Mouse (Mus musculus): ENCODE results near the gene Gpr176. TPM values are rescaled to one million over a fixed set of nuclear protein-coding genes. Genes with fewer than 3 reads are reported as not detected.
A peak's percentile ranks its signal among the peaks of the same experiment; 100 is the strongest.
"Not testable (repeated sequence)": the region's sequence is repeated elsewhere in the genome, so short reads cannot be mapped to it uniquely, and the experiment has no call there.

Gene Gpr176
- total RNA-seq, 2 experiments from 2014 or later = 2.0 to 2.2 TPM

DNA sequence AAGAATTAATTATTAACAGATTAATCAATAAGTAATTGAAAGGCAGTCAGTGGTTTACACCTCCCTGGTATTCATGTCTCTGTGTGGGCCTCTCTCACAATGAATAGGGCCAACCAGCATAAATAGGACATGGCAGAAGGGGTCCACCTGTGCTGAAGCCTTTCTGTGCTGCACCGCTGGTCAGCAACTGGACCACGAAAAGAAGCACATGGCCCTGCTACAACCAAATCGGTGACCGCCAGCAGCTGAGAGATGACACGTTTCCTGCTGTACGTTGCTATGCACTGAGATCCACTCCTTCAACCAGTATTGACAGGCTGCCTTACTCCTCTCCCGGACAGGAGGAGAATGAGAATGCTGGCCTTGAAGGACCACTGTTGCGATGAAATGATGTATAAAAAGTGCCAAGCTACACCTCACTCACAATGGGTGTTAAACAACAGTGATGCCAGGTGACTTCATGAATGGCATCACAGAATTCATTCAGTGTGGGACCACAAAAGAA lies 72.1 kb downstream of the Gpr176 start:
- no peak for DNase-seq

DNA sequence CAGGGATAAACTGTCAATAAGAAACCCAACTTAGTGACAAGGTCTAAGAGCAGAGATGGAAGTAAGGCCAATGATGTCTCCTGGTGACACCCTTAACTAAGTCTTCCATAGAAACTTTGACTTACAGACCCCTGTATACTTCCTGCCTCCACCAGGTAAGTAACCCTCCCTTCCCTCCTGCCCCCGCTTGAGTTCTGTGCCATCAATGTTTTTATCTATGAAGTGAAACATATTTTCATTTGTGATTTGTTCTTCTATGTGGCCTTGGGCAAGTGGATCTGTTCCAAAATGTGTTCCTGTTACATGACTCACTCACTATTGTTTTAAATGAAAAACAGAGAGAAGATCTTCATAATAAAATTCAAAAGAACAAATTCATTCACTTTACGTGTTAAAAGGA lies 73.2 kb downstream of the Gpr176 start:
- DNase-seq = peak; percentile 33

DNA sequence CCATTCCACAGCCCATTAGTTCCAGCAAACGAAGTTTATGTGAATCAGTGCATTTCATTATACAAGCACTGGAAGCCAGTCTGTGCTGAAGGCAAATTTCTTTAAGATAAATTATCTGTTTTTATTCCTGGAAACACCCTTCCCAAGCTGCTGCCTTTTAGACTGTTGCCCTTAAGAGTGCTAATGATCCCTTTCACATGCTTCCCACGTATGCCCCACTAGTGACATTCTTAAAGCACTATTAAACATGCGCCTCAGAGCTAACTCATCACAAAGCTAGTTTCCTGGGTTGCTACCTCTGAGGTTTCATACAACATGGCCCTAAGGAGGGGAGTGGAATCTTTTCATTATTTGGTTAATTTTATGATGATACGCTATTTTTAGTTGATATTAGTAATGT lies 74.6 kb downstream of the Gpr176 start:
- DNase-seq = no peak

DNA sequence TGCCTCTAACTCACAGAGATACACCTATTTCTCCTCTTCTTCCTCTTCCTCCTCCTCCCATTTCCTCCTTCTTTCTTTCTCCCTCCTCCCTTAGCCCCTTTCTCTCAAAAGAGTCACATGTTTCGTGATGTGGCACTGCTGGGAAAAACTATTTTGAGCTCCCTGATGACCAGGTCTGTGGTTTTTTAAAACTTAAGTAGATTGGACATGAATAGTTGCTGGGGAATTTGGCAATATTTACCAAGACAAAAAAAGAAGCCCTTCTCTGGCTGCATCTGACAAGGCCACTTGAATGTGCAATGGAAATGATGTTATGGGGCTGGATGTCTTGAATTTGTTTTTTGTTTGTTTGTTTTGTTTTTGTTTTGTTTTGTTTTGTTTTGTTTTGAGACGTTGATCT lies 75.3 kb downstream of the Gpr176 start:
- DNase-seq = no peak

DNA sequence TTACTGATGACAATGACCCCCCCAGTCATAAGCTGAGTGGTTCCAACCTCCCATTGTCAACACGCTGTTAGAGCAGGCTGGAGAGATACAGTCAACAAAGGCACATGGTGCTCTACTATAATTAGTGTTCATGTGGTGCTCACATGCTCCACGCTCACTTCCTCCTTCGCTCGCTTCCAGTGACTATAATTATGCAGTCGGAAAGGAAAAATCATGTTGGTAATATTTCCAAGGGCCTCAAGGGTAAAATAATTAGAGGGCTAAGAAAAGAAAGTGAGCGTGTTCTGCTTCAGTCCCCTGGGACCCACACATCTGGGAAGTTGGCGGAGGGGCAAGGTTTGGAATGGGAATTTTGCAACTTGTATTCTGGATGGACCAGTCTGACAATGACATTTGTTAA lies 77.7 kb downstream of the Gpr176 start:
- no peak for DNase-seq

DNA sequence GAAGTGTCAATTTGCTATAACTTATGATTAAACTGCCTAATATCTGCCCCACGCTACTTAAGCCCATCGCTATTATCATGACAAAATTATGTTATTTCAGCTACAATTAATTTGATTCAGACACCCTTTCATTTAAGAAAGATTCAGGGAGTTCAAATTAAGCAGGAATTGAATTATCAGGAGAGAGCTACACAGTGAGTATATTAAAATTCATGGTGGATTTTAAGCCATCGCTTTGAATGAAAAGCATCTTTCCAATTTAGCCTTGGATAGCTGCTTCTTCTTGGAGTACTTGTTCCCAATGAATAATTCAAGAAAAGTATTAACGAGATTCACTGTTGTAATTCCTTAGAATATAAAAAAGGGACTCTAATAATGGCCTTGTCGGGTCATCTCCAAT lies 79.6 kb downstream of the Gpr176 start:
- DNase-seq = no peak

DNA sequence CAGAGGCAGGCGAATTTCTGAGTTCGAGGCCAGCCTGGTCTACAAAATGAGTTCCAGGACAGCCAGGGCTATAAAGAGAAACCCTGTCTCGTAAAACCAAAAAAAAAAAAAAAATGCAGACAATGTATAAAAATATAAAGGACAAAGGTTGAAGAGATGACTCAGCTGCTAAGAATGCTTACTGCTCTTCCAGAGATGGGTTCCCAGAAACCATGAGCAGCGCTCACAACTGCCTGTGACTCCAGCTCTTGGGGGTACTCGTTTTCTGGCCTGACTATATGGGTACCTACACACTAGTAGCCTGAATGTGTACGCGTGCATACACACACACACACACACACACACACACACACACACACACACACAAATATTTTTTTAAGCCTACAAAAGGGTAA lies 84.2 kb downstream of the Gpr176 start:
- not testable (repeated sequence) for DNase-seq

DNA sequence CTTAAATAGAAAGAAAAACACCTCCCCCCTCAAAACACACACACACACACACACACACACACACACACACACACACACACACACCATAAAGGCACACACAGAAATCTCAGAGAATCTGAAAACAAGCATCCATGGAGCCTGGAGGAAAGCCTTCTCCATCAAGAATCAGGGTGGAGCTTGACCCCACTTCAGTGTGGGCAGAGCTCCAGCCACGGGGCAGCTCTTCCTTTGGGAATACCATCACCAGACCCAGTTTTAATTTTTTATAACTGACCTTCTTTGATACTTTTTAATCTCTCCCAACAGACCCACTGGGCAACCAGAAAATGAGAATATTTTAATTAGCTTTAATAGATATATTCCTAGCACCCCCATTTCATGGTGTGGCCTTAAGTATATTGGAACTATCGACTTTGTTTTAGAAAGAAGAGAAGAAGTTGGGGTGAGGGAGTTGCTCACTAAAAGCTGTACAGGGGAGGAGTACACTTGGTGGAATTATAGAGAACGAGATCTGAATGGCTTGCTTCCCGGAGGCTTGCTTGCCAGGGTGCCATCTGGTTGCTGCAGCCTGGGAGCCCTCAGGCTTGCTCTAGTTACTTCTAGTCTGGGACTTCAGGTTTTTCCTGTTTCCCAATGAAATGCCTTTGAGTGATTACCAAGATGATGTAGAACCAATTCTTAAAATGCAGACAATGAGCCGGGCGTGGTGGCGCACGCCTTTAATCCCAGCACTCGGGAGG lies 84.7 kb downstream of the Gpr176 start:
- no peak for DNase-seq

DNA sequence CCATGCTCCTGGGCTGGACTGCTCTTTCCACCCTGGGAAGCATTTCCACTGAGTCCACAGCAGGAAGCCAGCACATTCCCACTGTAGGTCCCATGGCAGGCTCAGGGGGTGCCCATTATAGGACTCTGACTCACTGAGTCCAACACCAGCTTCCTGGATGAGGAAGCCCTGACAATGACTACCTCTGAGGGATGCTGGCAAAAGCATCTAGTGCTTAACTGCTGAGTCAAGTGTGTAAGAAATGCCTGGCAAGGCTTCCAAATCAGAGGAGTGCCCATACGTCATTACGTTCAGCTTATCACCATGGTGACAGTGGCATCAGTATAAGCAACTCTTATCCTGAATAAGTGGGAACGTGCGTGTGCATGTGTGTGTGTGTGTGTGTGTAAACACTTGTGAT lies 85.5 kb downstream of the Gpr176 start:
- no peak for DNase-seq

DNA sequence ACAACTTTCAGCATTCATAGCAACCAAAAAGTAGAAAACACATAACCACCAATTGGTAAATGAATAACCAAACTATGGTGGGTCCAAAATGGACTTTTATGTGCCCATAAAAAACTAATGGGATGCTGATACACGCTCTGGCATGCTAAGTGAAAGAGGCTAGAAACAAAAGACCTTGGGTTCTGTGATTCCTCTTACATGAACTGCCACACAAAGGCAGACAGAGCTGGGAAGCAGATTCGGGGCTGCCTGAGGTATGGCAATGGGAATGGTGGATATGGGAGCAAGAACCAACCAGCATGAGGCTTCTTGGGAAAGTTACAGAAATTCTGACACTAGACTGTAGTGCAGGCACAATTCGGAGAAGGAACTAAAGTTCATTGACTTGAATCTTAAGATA lies 90.8 kb downstream of the Gpr176 start:
- DNase-seq = no peak

DNA sequence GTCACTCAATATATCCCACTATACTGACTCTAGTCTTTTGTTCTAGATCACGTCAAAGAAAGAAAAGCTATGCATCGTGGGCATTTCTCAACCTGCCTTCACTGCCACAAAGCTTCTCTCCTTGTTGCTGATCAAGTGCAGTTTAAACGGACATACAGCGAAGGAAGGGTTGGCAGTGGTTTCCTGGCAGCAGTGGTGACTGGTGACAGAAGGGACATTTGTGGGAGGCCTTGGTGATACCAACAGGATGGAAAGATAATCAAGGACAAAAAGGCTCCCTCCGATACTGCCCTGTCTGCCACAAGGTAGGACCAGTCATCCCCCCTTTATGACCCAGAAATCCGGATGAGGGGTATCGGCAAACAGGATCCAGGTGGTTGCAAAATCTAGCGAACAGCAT lies 95.0 kb downstream of the Gpr176 start:
- no peak for DNase-seq

DNA sequence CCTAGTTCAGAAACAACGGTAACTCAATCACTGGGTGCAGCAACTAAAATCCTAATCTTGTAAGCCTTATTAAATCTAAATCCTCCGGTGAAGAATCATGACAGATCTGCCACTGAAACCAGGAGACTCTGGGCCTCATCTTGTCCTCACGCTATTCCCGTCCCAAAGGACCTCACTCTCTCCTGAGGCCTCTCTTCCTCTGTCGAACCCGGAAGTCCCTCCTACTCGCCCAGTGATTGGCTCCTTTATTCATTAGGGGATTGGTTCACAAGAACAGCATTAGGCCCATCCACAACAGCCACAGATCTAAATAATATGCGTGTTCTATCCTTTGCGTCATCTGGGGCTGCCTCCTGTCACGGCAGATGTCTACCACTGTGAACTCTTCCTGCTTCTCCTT lies 101.6 kb downstream of the Gpr176 start:
- no peak for DNase-seq

DNA sequence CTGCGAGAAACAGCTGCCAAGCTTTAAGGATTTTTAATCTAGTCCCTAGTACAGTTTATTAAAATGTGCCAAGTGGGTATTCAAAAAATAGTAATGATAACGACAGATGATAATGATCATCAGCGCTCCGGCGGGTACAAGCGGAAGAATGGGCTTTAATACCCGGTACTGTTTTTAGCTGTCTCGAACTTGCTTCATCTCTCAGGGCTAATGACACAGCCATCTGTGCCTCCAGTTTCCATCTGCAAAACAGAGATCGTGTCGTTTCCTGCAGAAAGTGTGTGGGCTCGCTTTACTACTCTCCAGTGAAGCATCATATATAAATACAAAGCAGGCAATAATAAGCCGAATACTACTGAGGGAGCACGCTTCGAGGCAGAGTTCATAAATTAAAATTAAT lies 103.0 kb downstream of the Gpr176 start:
- DNase-seq = no peak

DNA sequence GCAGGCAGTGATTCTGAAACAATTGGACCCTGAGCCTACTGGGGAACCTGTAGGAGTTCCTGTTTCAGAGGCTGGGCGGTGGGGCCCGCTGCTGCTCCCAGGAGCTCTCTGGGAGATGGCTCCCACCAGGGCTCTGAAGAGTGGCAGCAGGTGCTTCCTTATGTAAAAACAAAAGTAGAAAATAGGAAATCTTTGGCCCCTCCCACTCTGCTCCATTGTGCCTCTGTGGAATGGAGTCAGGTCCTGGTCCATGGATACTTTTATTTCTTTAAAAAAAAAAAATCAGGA lies 109.4 kb downstream of the Gpr176 start:
- no peak for DNase-seq

DNA sequence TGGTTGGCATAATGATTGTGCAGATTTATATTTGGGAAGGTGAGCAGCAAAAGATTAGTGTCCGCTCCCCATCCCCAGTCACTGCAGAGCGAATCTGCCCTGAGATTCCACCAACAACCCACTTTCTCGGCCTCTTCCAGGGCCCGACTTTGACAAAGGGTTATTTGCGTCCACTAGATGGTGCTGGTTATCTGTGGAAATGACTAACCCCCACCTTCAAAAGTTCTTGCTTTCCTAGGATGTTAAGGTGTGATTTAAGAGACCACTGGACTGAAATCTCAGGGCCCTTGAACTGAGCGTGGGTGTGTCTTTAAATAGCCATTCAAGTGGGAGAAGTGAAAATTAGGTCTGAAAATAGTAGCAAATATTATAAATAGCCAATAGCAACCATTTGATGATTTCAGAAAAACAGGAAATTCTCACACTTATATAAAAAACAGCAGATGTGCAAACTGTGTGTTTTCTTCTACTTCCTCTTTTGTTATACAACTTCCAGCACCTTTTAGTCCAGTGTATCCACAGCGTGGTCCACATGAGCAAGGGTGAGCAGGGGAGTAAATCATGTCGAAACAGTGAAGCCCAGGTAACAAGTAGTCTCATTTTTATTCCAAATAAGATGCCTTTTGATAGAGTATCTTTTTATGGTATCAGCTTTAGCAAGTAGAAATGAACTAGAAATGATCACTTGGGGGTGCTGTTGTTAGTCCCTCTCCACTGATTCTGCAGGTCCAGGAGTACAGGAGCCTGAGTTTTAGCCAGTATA lies 109.9 kb downstream of the Gpr176 start:
- DNase-seq = peak; percentile 69

DNA sequence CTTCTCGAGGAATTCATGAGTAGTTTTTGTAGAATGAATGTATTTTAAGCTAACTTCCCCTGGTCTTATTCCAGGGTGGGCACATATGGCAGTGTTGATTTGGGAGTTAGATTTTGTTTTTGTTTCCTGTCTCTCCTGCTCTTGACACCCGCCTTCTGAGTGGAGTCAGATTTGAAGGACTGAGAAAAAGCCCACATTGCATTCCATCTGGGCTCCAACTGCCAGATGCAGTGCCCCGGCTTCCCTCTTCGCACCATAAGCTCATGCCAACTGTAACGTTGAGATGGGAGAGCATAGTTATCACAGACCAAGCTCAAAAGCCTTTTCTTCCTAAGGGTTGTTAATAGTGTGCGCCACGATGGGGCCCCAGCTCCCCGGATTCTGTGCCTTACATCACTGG lies 110.5 kb downstream of the Gpr176 start:
- no peak for DNase-seq

DNA sequence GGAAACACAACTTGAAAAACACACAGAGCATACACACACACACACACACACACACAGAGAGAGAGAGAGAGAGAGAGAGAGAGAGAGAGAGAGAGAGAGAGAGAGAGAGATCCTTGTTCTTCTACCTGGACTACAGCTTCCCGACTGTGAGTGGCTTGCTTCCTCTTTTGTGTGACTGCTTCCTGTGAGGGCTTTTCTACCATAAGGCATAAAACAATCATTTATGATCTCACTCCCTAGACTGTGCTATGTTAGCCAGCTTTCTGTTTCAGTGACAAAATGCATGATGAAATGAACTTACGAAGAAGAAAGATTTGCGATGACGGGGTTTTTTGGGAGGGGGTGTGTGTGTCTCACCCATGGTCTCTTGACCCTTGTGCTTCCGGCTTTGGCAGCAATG lies 113.5 kb downstream of the Gpr176 start:
- no peak for DNase-seq

DNA sequence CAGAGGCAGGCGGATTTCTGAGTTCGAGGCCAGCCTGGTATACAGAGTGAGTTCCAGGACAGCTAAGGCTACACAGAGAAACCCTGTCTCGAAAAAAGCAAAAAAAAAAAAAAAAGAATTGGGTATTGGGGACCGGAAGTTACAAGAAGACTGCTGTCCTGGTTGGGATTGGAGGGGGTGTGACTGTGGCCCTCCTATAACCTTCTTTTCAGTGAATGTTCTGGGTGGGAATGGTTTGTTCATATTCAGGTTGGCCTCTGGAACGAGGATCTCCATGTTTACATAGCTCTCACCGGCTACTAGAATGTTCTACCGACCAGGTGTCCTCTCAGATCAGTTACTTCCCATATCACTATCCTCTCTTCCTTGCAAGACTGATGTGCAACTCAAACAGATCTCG lies 116.1 kb downstream of the Gpr176 start:
- DNase-seq = no peak

DNA sequence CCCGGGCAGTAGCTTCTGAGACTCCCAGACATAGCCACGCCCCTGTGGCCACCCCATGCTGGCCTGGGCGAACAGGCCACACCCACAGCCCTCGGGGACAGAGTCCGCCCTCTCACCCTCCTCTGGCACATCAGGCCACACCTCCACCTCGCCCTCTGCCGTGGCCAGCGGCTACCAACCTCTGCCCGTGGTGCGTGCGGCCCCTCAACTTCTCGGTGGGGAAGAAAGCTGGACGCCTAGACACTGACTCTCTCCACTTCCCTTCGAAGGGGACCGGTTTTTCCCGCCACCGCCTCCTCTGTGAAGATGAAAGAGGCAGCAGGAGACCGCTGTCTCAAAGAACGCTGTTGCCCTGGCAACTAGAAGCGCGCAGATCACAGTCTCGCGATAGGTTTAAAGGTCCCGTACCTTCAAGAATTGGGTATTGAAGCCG lies 116.6 kb downstream of the Gpr176 start, which contains the start of gene Fsip1:
Gene Fsip1, minus strand, starts transcription at position 346 of the 433 bp plus-strand sequence.
- peak; percentile 87 for DNase-seq

DNA sequence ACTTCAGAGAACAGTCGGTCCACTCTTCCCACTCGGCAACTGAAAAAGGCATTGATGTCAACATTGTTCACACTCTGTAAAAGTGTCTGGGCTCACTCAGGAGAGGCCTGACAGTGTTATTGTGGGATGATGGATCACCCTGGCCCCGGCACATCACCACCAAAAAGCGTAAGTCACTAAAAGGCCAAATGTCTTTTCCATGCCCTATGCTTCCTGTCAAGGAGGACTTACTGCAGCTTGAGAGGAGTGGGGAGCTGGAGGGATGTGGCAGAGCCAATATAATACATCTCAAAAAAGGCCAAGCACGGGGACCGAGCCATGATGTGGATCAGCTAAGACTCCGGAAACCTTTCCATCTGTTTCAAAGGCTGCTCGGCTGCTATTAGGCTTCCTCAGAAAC lies 118.7 kb downstream of the Gpr176 start:
- no peak for DNase-seq

DNA sequence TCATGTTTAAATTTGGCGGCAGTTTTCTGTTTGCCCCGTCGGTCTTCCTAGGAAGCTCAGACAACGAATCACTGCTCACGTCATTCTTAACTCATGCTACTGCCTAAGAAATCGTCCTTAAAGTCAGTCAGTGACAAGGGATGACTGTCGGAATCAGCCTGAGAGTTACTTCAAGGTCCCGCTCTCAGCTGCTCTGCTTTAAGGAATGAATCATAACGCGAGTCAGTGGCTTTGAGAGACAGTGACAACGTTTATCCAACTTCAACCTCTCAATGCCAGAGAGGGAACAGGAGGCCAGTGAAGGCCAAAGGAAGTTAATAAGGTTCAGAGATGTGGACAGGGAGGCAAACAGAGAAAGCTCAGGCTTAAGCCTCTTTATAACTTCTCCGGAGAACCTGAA lies 124.3 kb downstream of the Gpr176 start:
- DNase-seq = peak; percentile 25

DNA sequence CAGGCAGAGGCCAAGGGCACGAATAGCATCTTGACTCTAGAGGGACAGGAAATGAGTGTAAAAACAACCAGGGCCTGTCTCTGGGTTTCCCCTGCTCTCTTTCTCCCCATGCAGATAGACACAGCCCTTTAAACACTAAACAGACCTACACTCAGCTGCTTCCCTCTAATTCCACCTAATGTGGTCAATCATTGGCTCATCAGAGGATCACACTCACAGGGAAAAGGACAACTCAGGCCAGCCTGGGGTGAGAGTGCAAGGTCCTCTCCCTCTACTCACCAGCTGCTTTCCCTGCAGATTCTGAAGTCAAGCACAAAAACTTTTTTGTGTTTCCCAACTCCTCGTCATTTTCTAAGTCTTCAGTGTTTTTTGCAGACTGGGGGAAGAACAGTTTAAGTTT lies 125.2 kb downstream of the Gpr176 start:
- DNase-seq = no peak

DNA sequence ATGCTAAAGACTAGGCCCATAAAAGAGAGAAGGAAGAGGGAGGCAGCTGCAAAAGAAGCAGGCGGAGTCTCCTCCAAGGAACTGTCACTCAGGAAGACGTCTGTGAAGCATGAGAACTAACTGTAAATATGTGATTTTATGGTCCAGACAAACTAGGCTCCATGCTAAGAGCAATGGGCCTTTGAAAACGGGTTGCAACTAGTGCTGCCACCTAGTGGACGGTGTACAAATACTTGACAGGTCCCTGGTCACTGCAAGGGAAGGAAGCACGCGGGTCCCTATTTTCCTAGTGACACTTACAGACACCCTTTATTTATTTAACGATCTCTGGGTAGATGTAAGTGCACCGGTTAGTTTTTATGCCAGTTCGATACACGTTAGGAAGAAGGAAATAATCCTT lies 127.3 kb downstream of the Gpr176 start:
- peak; percentile 82 for DNase-seq

DNA sequence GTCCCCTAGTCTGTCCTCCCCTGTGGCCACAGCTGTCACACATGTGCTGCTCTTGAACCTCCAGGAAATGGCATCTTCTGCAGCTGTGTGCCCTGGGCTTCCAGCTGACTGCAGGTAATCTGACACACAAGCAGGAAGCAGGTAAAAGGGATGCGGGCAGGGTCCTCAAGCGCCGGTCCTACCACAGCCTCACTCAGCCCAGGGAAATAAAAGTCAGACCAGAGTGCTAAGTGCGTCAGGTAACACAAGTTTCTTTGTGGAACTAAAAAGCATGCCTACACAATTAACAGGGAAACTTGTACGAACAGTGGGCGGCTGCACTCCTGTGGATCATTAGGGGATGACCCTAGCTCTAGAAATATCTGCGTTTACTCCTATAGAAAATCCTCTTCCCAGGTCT lies 137.0 kb downstream of the Gpr176 start:
- no peak for DNase-seq

Measured in adrenal gland, postnatal 10 days (tissue).